Mouse (Mus musculus) CH12.LX (cell line): ENCODE results near the gene Ankrd50.

Experiments used
- CTCF ChIP-seq, 2 experiments: IDR thresholded peaks in 1 of 2; conservative IDR thresholded peaks in 1 of 2; 2 replicates each; pipeline ENCODE4 v1.5.1; 2011 to 2012; ENCODE audit warnings: low read depth in 2 of 2, low read length in 2 of 2, improper control_type of control experiment in 1 of 2, inconsistent platforms in 1 of 2, mild to moderate bottlenecking in 1 of 2, moderate library complexity in 1 of 2
- MAX ChIP-seq: IDR thresholded peaks from 2 replicates; pipeline ENCODE4 v1.6.1; 2011; ENCODE audit warnings: low read length, improper control_type of control experiment
- MXI1 ChIP-seq: IDR thresholded peaks from 2 replicates; pipeline ENCODE4 v1.6.1; 2011; ENCODE audit warnings: mild to moderate bottlenecking, low read depth, low read length, improper control_type of control experiment
- POLR2A ChIP-seq: IDR thresholded peaks from 2 replicates; pipeline ENCODE4 v1.6.1; 2011; ENCODE audit warnings: low read depth, mild to moderate bottlenecking, improper control_type of control experiment, low read length
- TBP ChIP-seq: conservative IDR thresholded peaks from 2 replicates; pipeline ENCODE4 v1.6.1; 2011; ENCODE audit warnings: low read depth, low read length, improper control_type of control experiment
- USF1 ChIP-seq: IDR thresholded peaks from 2 replicates; pipeline ENCODE4 v1.6.1; 2014; ENCODE audit warnings: low read depth, mild to moderate bottlenecking, inconsistent platforms, low read length, improper control_type of control experiment

GRCm38 (mm10) chr3:38501739-38502138, 17.1 kb upstream of the Ankrd50 start:
- TF ChIP-seq CTCF (conservative IDR thresholded peaks at IDR 0.05 in 1 of 2, IDR thresholded peaks at IDR 0.05 in 1 of 2; ENCODE audit: low read depth in 2 of 2, low read length in 2 of 2) (no peak), MAX (no peak), POLR2A (no peak), MXI1 (no peak), TBP (no peak), USF1 (no peak)
